Mouse (Mus musculus) spleen, postnatal 10 days (tissue): ENCODE data around the gene Vmn2r31.
"Not testable (repeated sequence)": the region's sequence is repeated elsewhere in the genome, so short reads cannot be mapped to it uniquely, and the experiment has no call there.

Experiments
- DNase-seq, 2 experiments: peaks; one replicate each; pipeline ENCODE4 v3.0.0; 2021 to 2022; ENCODE audit warnings: low spot score in 2 of 2

The Vmn2r31 gene

GRCm38 (mm10) chr7:7399603-7400002 lies at the start of gene Vmn2r31:
Gene Vmn2r31, minus strand, starts transcription at chr7:7399703.
- not testable (repeated sequence) for DNase-seq

DNA sequence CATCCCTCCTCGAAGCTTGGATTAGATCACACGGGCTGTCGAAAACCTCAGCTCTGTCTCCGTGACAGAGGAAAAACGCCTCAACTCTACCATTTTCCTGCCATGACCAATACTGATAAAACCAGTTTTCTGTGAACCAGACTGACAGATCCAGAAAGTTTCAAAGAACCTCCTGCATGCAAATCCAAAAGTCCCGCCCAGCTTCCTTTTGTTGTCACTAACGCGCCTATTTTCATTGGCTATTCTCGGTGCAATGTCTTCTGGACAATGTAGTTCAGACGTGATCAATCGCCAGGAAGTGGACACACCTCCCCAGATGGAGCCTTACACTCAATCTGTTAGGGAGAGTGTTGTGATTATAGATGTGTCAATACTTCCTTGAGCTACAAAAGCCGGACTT lies 25.1 kb downstream of the Vmn2r31 start, which contains the start of gene Gm45783:
TSS of gene Gm45783 (minus strand) at position 143 of the 400 bp plus-strand sequence.
- not testable (repeated sequence) for DNase-seq

GRCm38 (mm10) chr7:7337509-7337908 lies 62.0 kb downstream of the Vmn2r31 start, which contains the start of gene Vmn2r30:
Gene Vmn2r30, minus strand, starts transcription at chr7:7337609.
- DNase-seq = not testable (repeated sequence)
